Mouse (Mus musculus) heart, embryonic 11.5 days (tissue): ENCODE results near the gene Gucd1. TPM values are rescaled to one million over a fixed set of nuclear protein-coding genes. Genes with fewer than 3 reads are reported as not detected.

Experiments used
- ATAC-seq: fragments of 200-750 bp; cut with Nextera tagmentation; replicated peaks from 2 replicates; pipeline ENCODE4 v1.8.0; 2017; ENCODE audit warnings: moderate library complexity; ENCODE audit not compliant: insufficient number of reproducible peaks, low FRiP score, low TSS enrichment
- H3K27ac ChIP-seq: fragments of 300-500 bp; sonication (generic); 2 replicates; pipeline ENCODE4 v1.5.1; 2014; ENCODE audit warnings: mild to moderate bottlenecking, low read depth, low read length
- H3K27me3 ChIP-seq: fragments of 300-500 bp; sonication (generic); 2 replicates; pipeline ENCODE4 v1.6.1; 2014; ENCODE audit warnings: mild to moderate bottlenecking, low read length, mixed read lengths; ENCODE audit not compliant: control insufficient read depth, insufficient read depth
- H3K36me3 ChIP-seq: fragments of 300-500 bp; sonication (generic); 2 replicates; pipeline ENCODE4 v1.6.1; 2014; ENCODE audit warnings: mild to moderate bottlenecking, low read length, moderate library complexity, mixed read lengths; ENCODE audit not compliant: control insufficient read depth, insufficient read depth
- H3K4me1 ChIP-seq: fragments of 300-500 bp; sonication (generic); 2 replicates; pipeline ENCODE4 v1.6.1; 2014; ENCODE audit warnings: low read length; ENCODE audit not compliant: control insufficient read depth, insufficient read depth
- H3K4me2 ChIP-seq: fragments of 300-500 bp; sonication (generic); 2 replicates; pipeline ENCODE4 v1.6.1; 2014; ENCODE audit warnings: mild to moderate bottlenecking, moderate library complexity
- H3K4me3 ChIP-seq: fragments of 300-500 bp; sonication (generic); 2 replicates; pipeline ENCODE4 v1.5.1; 2014; ENCODE audit warnings: low read depth, low read length
- H3K9ac ChIP-seq: fragments of 300-500 bp; sonication (generic); 2 replicates; pipeline ENCODE4 v1.6.1; 2014; ENCODE audit warnings: mild to moderate bottlenecking, low read depth, low read length, moderate library complexity
- H3K9me3 ChIP-seq: fragments of 300-500 bp; sonication (generic); replicated peaks from 2 replicates; pipeline ENCODE4 v1.6.1; 2016; ENCODE audit warnings: low read length; ENCODE audit not compliant: control insufficient read depth
- WGBS: fragments of 180-500 bp; shearing (Covaris S2); extraction: QIAGEN DNeasy Blood & Tissue Kit; methylation state at CpG from one replicate; pipeline ENCODE4 v1.1.7; 2014; ENCODE audit not compliant: insufficient replicate concordance; 5-methylcytosine and 5-hydroxymethylcytosine counted together
- polyA plus RNA-seq: library from polyadenylated mRNA; unstranded; fragments of >200 nt; fragmentation: Nextera tagmentation; extraction: Ambion mirVana; gene quantifications from 2 replicates; pipeline ENCODE4 v1.2.1, GENCODE M21; 2014

Gene Gucd1
- polyA plus RNA-seq, 1 experiment from 2014 or later = 30.5 TPM

GRCm38 (mm10) chr10:75551175-75551574 lies 33.4 kb upstream of the Gucd1 start:
- H3K4me2 ChIP-seq = no peak overlapping the region

GRCm38 (mm10) chr10:75549886-75550285 lies 32.1 kb upstream of the Gucd1 start:
- whole genome bisulfite sequencing = 70% methylated on average over 7 of the region's 7 CpGs
- no peak overlapping the region for H3K9ac ChIP-seq
- H3K27me3 ChIP-seq = no peaks in the 10 kb centered on the region
- H3K9me3 ChIP-seq = no peaks in the 10 kb centered on the region; the same call in 1 of the 2 replicates
- H3K4me1 ChIP-seq = no peaks in the 10 kb centered on the region
- no peak overlapping the region for H3K4me3 ChIP-seq
- no peak overlapping the region for H3K27ac ChIP-seq
- H3K36me3 ChIP-seq = no peaks in the 10 kb centered on the region
- H3K4me2 ChIP-seq = no peak overlapping the region
- no peak for ATAC-seq

More at GRCm38 (mm10) chr10:75551175-75551574, 33.4 kb upstream of the Gucd1 start:
- Histone ChIP-seq H3K27me3 (no peaks in the 10 kb centered on the region), H3K9ac (no peak overlapping the region), H3K4me3 (no peak overlapping the region), H3K9me3 (no peaks in the 10 kb centered on the region), H3K4me1 (peaks cover 5% of the 10 kb centered on the region; the same call in 1 of the 2 replicates), H3K27ac (no peak overlapping the region), H3K36me3 (no peaks in the 10 kb centered on the region)
- no peak for ATAC-seq
- 42% methylated on average over 12 of the region's 12 CpGs for WGBS

GRCm38 (mm10) chr10:75548486-75548885 lies 30.7 kb upstream of the Gucd1 start:
- no peak overlapping the region for H3K4me2 ChIP-seq
- no peak overlapping the region for H3K27ac ChIP-seq
- WGBS = 69% methylated on average over 14 of the region's 14 CpGs
- no peaks in the 10 kb centered on the region for H3K4me1 ChIP-seq
- H3K9ac ChIP-seq = no peak overlapping the region
- no peaks in the 10 kb centered on the region for H3K36me3 ChIP-seq
- H3K27me3 ChIP-seq = no peaks in the 10 kb centered on the region
- no peak overlapping the region for H3K4me3 ChIP-seq
- no peak for ATAC-seq
- no peaks in the 10 kb centered on the region; the same call in 1 of the 2 replicates for H3K9me3 ChIP-seq

GRCm38 (mm10) chr10:75547901-75548300 lies 30.1 kb upstream of the Gucd1 start:
- no peak for ATAC-seq
- Histone ChIP-seq H3K4me3 (no peak overlapping the region), H3K27ac (no peak overlapping the region), H3K9ac (no peak overlapping the region), H3K9me3 (no peaks in the 10 kb centered on the region; the same call in 1 of the 2 replicates), H3K36me3 (no peaks in the 10 kb centered on the region), H3K4me2 (no peak overlapping the region), H3K27me3 (no peaks in the 10 kb centered on the region), H3K4me1 (no peaks in the 10 kb centered on the region)
- WGBS = 49% methylated on average over 7 of the region's 7 CpGs

DNA sequence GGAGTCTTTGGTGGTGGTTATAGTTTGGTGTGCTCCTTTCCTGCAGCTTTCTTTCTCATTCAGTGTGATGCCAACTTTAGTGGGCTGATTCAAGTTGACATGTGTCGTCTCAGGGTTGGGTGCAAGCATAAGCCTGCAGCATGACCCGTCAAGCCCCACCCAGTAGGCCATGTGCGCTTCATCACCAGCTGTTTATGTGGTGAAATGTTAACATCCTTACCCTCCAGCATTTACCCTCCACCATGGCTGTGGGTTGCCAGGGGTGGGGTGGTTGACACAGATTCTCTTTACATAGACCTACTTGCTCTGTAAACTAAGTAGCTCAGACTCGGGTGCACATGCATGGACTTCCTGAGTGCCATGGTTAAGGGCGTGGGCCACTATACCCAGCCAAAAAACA lies 18.4 kb upstream of the Gucd1 start:
- H3K4me2 ChIP-seq = no peak overlapping the region
- no peak overlapping the region for H3K9ac ChIP-seq
- peaks cover 16% of the 10 kb centered on the region for H3K36me3 ChIP-seq
- H3K27me3 ChIP-seq = no peaks in the 10 kb centered on the region
- H3K27ac ChIP-seq = no peak overlapping the region
- H3K9me3 ChIP-seq = no peaks in the 10 kb centered on the region
- ATAC-seq = no peak
- 88% methylated on average over 5 of the region's 5 CpGs for WGBS
- no peak overlapping the region for H3K4me3 ChIP-seq
- 0 out of 2 replicates have a peak, but pooled peaks cover 2% of the 10 kb centered on the region for H3K4me1 ChIP-seq

DNA sequence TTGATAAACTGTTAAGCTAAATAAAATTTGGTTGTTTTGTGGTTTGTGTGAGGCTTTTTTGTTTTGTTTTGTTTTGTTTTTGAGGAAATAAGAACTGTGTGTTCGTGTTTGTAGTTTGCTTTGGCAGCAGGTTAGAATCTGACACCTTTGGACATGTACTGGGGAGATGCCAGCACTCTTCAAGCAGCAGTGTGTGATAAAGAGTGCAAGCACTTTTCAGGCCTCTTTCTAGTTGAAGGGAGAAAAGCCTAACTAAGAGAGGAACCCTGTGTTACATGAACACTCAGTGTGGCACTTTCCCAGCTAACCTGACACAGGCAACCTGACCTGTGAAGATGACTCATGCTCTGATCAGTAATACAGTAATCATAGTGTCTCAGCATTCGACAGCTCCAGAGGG lies 17.7 kb upstream of the Gucd1 start:
- ATAC-seq = no peak
- H3K9me3 ChIP-seq = no peaks in the 10 kb centered on the region
- 82% methylated on average over 2 of the region's 2 CpGs for WGBS
- H3K4me3 ChIP-seq = no peak overlapping the region
- H3K27me3 ChIP-seq = no peaks in the 10 kb centered on the region
- no peak overlapping the region for H3K4me2 ChIP-seq
- peaks cover 16% of the 10 kb centered on the region for H3K36me3 ChIP-seq
- H3K9ac ChIP-seq = no peak overlapping the region
- H3K27ac ChIP-seq = no peak overlapping the region
- H3K4me1 ChIP-seq = 0 out of 2 replicates have a peak, but pooled peaks cover 2% of the 10 kb centered on the region

DNA sequence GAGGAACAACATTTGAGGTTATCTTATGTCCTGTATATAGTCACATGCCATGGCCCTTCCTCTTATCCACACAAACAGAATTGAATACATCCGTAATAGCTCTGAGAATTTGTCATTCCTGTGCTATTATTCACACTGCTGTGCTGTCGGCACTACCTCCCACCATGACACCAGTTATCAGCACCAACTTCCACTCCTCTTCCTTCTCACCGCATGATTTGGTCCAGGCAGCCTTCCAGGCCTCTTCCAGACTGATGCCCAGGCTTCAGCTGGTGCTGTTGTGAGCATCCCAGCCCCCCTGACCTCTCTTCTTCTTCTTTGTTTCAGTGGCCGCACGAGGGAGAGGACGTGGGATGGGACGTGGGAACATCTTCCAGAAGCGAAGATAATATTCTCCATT lies 17.2 kb upstream of the Gucd1 start:
- Histone ChIP-seq H3K9me3 (no peaks in the 10 kb centered on the region), H3K27ac (no peak overlapping the region), H3K27me3 (no peaks in the 10 kb centered on the region), H3K9ac (no peak overlapping the region), H3K4me3 (no peak overlapping the region), H3K4me1 (0 out of 2 replicates have a peak, but pooled peaks cover 2% of the 10 kb centered on the region), H3K4me2 (no peak overlapping the region), H3K36me3 (peaks cover 16% of the 10 kb centered on the region)
- ATAC-seq = no peak
- 74% methylated on average over 8 of the region's 8 CpGs for WGBS

DNA sequence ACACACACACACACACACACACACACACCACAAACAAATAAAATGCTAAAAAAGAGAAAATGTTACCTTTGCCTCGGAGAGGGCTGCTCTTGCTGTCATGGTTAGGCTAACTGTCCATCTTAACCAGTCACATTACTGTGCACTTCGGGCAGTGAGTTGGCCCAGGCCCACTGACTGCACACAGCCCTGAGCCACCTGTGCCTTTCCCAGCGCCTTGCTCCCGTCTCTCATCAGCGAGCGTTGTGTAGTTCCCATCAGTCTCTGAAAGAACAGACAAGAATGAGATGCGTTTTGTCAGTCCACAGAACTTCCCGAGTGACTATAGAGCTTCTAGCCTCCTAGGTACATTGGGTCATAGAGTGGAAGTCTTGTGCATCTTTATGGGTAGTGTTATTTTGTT lies 16.4 kb upstream of the Gucd1 start:
- Histone ChIP-seq H3K27me3 (no peaks in the 10 kb centered on the region), H3K27ac (no peak overlapping the region), H3K4me2 (no peak overlapping the region), H3K9me3 (no peaks in the 10 kb centered on the region), H3K36me3 (peaks cover 16% of the 10 kb centered on the region), H3K4me3 (no peak overlapping the region), H3K4me1 (0 out of 2 replicates have a peak, but pooled peaks cover 2% of the 10 kb centered on the region), H3K9ac (no peak overlapping the region)
- WGBS = 89% methylated on average over 8 of the region's 8 CpGs
- no peak for ATAC-seq

GRCm38 (mm10) chr10:75531532-75532090 lies 13.8 kb upstream of the Gucd1 start:
- Histone ChIP-seq H3K4me3 (no peak overlapping the region), H3K4me2 (no peak overlapping the region), H3K9ac (no peak overlapping the region), H3K27me3 (no peaks in the 10 kb centered on the region), H3K4me1 (0 out of 2 replicates have a peak, but pooled peaks cover 2% of the 10 kb centered on the region), H3K9me3 (no peaks in the 10 kb centered on the region), H3K36me3 (peaks cover 16% of the 10 kb centered on the region), H3K27ac (no peak overlapping the region)
- ATAC-seq = 0 out of 2 replicates have a peak, but pooled peaks have one; percentile 26
- WGBS = 91% methylated on average over 9 of the region's 9 CpGs
